In the genomic region with DNA sequence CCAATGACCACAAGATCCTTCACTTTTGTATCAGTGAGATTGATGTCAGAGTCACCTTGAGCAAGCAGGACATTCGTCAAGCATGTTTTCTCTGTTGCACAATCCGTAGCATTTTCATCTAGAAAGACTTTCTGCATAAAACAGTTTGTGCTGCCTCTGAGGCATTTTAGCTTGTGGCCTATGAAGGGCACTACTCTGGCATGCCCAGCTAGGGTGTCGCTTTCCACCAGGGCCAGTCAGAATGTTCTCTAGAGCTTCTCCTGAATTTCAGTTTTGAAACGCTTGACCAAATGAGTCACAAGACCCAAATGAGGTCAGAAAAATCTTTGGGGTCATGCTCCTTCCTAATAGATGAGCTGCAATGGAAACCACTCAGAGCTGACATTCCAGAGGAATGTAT, we compare ENCODE assay signal across 21 mouse cellular contexts.
DNase-seq lines count a peak whose midpoint lies in the region; ATAC-seq lines count a peak whose summit lies in the region.
"Had no signal": no experiment of that assay in that cellular context is flagged by ENCODE, and none has a peak within 500 bp of the region (broad histone marks: within the 10 kb centered on the region; RNA-seq: fewer than 3 reads in every experiment).

No protein-coding gene starts in this region.

- no peak overlapping the region for H3K4me3 ChIP-seq in forebrain, embryonic 10.5 days
- H3K4me3 ChIP-seq in forebrain, embryonic 14.5 days (ENCODE audit: low read depth, low read length): no peak overlapping the region
- no peak overlapping the region for H3K4me3 ChIP-seq in midbrain, embryonic 11.5 days (ENCODE audit: low read depth, low read length)
- no peak overlapping the region for H3K4me3 ChIP-seq in midbrain, embryonic 15.5 days
- no peak overlapping the region for H3K4me3 ChIP-seq in kidney, embryonic 15.5 days (replicated peaks)
- H3K4me3 ChIP-seq: embryonic facial prominence, embryonic 10.5 days; heart, adult 2 months; hindbrain, embryonic 15.5 days; left cerebral cortex, adult 2 months; liver, embryonic 12.5 days; lung, embryonic 15.5 days had no signal

- DNase-seq in forebrain, embryonic 10.5 days (ENCODE audit: extremely low spot score, low spot score): no peak
- DNase-seq in forebrain, embryonic 14.5 days (ENCODE audit: low spot score): no peak
- DNase-seq in midbrain, embryonic 11.5 days (ENCODE audit: low spot score, missing footprints): no peak
- peak; percentile 2 for DNase-seq in lung, postnatal 10 days
- DNase-seq in layer of hippocampus, adult 18-20 months (ENCODE audit: low spot score in 2 of 2): no peak
- no peak for DNase-seq in frontal cortex, adult 2 months (ENCODE audit: extremely low spot score in 1 of 2, low spot score in 1 of 2)
- DNase-seq: cerebellum, adult 18-20 months; cerebellum, postnatal 36 days; forebrain, postnatal 0 days; heart, adult 2 months; kidney, adult 11 months; kidney, postnatal 14 days; thymus, adult 2 months had no signal

- H3K4me2 ChIP-seq in forebrain, embryonic 14.5 days (ENCODE audit: low read length): no peak overlapping the region
- no peak overlapping the region for H3K4me2 ChIP-seq in midbrain, embryonic 11.5 days
- H3K4me2 ChIP-seq in midbrain, embryonic 15.5 days: no peak overlapping the region
- H3K4me2 ChIP-seq in kidney, embryonic 15.5 days: no peak overlapping the region
- H3K4me2 ChIP-seq: hindbrain, embryonic 15.5 days; liver, embryonic 12.5 days; lung, embryonic 15.5 days had no signal

- H3K9ac ChIP-seq in forebrain, embryonic 14.5 days (ENCODE audit: low read length): no peak overlapping the region
- H3K9ac ChIP-seq in midbrain, embryonic 11.5 days (ENCODE audit: low read length): no peak overlapping the region
- no peak overlapping the region for H3K9ac ChIP-seq in midbrain, embryonic 15.5 days
- no peak overlapping the region for H3K9ac ChIP-seq in kidney, embryonic 15.5 days
- H3K9ac ChIP-seq: forebrain, postnatal 0 days; hindbrain, embryonic 15.5 days; liver, embryonic 12.5 days; lung, embryonic 15.5 days had no signal

- peaks cover 34% of the 10 kb centered on the region for H3K4me1 ChIP-seq in forebrain, embryonic 10.5 days
- H3K4me1 ChIP-seq in forebrain, embryonic 14.5 days (ENCODE audit: control insufficient read depth, insufficient read depth, low read length): peaks cover 20% of the 10 kb centered on the region
- H3K4me1 ChIP-seq in midbrain, embryonic 11.5 days (ENCODE audit: control insufficient read depth, insufficient read depth, low read length): peaks cover 33% of the 10 kb centered on the region
- peaks cover 21% of the 10 kb centered on the region for H3K4me1 ChIP-seq in midbrain, embryonic 15.5 days
- H3K4me1 ChIP-seq in kidney, embryonic 15.5 days: no peaks in the 10 kb centered on the region
- H3K4me1 ChIP-seq: liver, embryonic 12.5 days; lung, embryonic 15.5 days had no signal

- 85% methylated on average over 4 of the region's 4 CpGs for WGBS in forebrain, embryonic 10.5 days
- WGBS in forebrain, embryonic 14.5 days: 88% methylated on average over 4 of the region's 4 CpGs
- WGBS in midbrain, embryonic 11.5 days: 70% methylated on average over 4 of the region's 4 CpGs
- 59% methylated on average over 4 of the region's 4 CpGs for WGBS in midbrain, embryonic 15.5 days
- 85% methylated on average over 4 of the region's 4 CpGs for WGBS in kidney, embryonic 15.5 days

- H3K9me3 ChIP-seq in forebrain, embryonic 10.5 days: peaks cover 5% of the 10 kb centered on the region; the same call in 1 of the 2 replicates
- H3K9me3 ChIP-seq in forebrain, embryonic 14.5 days (replicated peaks; ENCODE audit: control insufficient read depth, low read length): no peaks in the 10 kb centered on the region
- H3K9me3 ChIP-seq in midbrain, embryonic 11.5 days (ENCODE audit: control insufficient read depth, low read length): peaks cover 3% of the 10 kb centered on the region; the same call in 1 of the 2 replicates
- H3K9me3 ChIP-seq in midbrain, embryonic 15.5 days: no peaks in the 10 kb centered on the region
- H3K9me3 ChIP-seq in kidney, embryonic 15.5 days (replicated peaks): no peaks in the 10 kb centered on the region
- H3K9me3 ChIP-seq: embryonic facial prominence, embryonic 10.5 days; hindbrain, embryonic 15.5 days; lung, embryonic 15.5 days had no signal

- no peaks in the 10 kb centered on the region for H3K36me3 ChIP-seq in forebrain, embryonic 10.5 days (replicated peaks)
- no peaks in the 10 kb centered on the region for H3K36me3 ChIP-seq in forebrain, embryonic 14.5 days (ENCODE audit: control insufficient read depth, insufficient read depth, low read length)
- H3K36me3 ChIP-seq in midbrain, embryonic 11.5 days (ENCODE audit: control insufficient read depth, insufficient read depth, low read length): no peaks in the 10 kb centered on the region
- H3K36me3 ChIP-seq in midbrain, embryonic 15.5 days (replicated peaks): no peaks in the 10 kb centered on the region
- no peaks in the 10 kb centered on the region for H3K36me3 ChIP-seq in kidney, embryonic 15.5 days
- H3K36me3 ChIP-seq: embryonic facial prominence, embryonic 10.5 days; hindbrain, embryonic 15.5 days; liver, embryonic 12.5 days; lung, embryonic 15.5 days had no signal

- no peak for ATAC-seq in forebrain, embryonic 14.5 days
- no peak for ATAC-seq in midbrain, embryonic 11.5 days (ENCODE audit: low FRiP score)
- ATAC-seq in midbrain, embryonic 15.5 days (replicated peaks): no peak
- ATAC-seq in kidney, embryonic 15.5 days (replicated peaks; ENCODE audit: low FRiP score): no peak
- ATAC-seq: activated CD4-positive, CD25-positive, alpha-beta regulatory T cell, adult 4 months; forebrain, postnatal 0 days; liver, embryonic 12.5 days had no signal

- H3K27ac ChIP-seq in forebrain, embryonic 10.5 days: peak overlapping the region; percentile 40; the same call in 1 of the 2 replicates
- no peak overlapping the region for H3K27ac ChIP-seq in forebrain, embryonic 14.5 days (ENCODE audit: low read depth, low read length)
- peak overlapping the region; percentile 25; the same call in 1 of the 2 replicates for H3K27ac ChIP-seq in midbrain, embryonic 11.5 days (ENCODE audit: low read depth, low read length)
- no peak overlapping the region for H3K27ac ChIP-seq in midbrain, embryonic 15.5 days
- H3K27ac ChIP-seq in kidney, embryonic 15.5 days: no peak overlapping the region
- H3K27ac ChIP-seq: embryonic facial prominence, embryonic 10.5 days; heart, adult 2 months; hindbrain, embryonic 15.5 days; left cerebral cortex, adult 2 months; liver, embryonic 12.5 days; lung, embryonic 15.5 days had no signal

- no peaks in the 10 kb centered on the region for H3K27me3 ChIP-seq in forebrain, embryonic 10.5 days (ENCODE audit: poor library complexity, severe bottlenecking)
- no peaks in the 10 kb centered on the region for H3K27me3 ChIP-seq in forebrain, embryonic 14.5 days (replicated peaks; ENCODE audit: control insufficient read depth, insufficient read depth, low read length)
- H3K27me3 ChIP-seq in midbrain, embryonic 11.5 days (ENCODE audit: control insufficient read depth, insufficient read depth, low read length): no peaks in the 10 kb centered on the region
- no peaks in the 10 kb centered on the region for H3K27me3 ChIP-seq in midbrain, embryonic 15.5 days (replicated peaks)
- no peaks in the 10 kb centered on the region for H3K27me3 ChIP-seq in kidney, embryonic 15.5 days
- H3K27me3 ChIP-seq: hindbrain, embryonic 15.5 days; liver, embryonic 12.5 days; lung, embryonic 15.5 days had no signal

Comparison
In these comparisons a context has a peak if more than half of its experiments do, and no peak if none do; other contexts are left out.
1. H3K27ac ChIP-seq: peak in forebrain, embryonic 10.5 days (single experiment) and midbrain, embryonic 11.5 days (single experiment); none in forebrain, embryonic 14.5 days (single experiment), midbrain, embryonic 15.5 days (single experiment) and kidney, embryonic 15.5 days (single experiment).